Mouse (Mus musculus) limb, embryonic 12.5 days (tissue): ENCODE measurements around the gene Tmsb10. TPM values are rescaled to one million over a fixed set of nuclear protein-coding genes. Genes with fewer than 3 reads are reported as not detected.

ENCODE experiments used
- ATAC-seq: fragments of 200-750 bp; cut with Nextera tagmentation; 2 replicates; pipeline ENCODE4 v1.8.0; 2017; ENCODE audit warnings: low read depth, moderate TSS enrichment; ENCODE audit not compliant: insufficient number of reproducible peaks, insufficient read depth, low FRiP score, low TSS enrichment
- H3K27ac ChIP-seq: fragments of 300-500 bp; sonication (generic); 2 replicates; pipeline ENCODE4 v1.5.1; 2016; ENCODE audit warnings: mild to moderate bottlenecking, moderate library complexity
- H3K27me3 ChIP-seq: fragments of 300-500 bp; sonication (generic); 2 replicates; pipeline ENCODE4 v1.6.1; 2016; ENCODE audit warnings: mild to moderate bottlenecking, moderate library complexity
- H3K36me3 ChIP-seq: fragments of 300-500 bp; sonication (generic); 2 replicates; pipeline ENCODE4 v1.6.1; 2016; ENCODE audit warnings: mild to moderate bottlenecking, moderate library complexity
- H3K4me1 ChIP-seq: fragments of 300-500 bp; sonication (generic); replicated peaks from 2 replicates; pipeline ENCODE4 v1.6.1; 2016
- H3K4me2 ChIP-seq: fragments of 300-500 bp; sonication (generic); 2 replicates; pipeline ENCODE4 v1.6.1; 2016; ENCODE audit warnings: mild to moderate bottlenecking, moderate library complexity
- H3K4me3 ChIP-seq: fragments of 300-500 bp; sonication (generic); replicated peaks from 2 replicates; pipeline ENCODE4 v1.5.1; 2016; ENCODE audit warnings: mild to moderate bottlenecking
- H3K9ac ChIP-seq: fragments of 300-500 bp; sonication (generic); replicated peaks from 2 replicates; pipeline ENCODE4 v1.6.1; 2016; ENCODE audit warnings: mild to moderate bottlenecking, moderate library complexity
- H3K9me3 ChIP-seq: fragments of 300-500 bp; sonication (generic); 2 replicates; pipeline ENCODE4 v1.6.1; 2016; ENCODE audit warnings: mild to moderate bottlenecking, moderate library complexity
- WGBS: fragments of 180-500 bp; shearing (Covaris S2); methylation state at CpG from one replicate; pipeline ENCODE4 v1.1.7; 2016; 5-methylcytosine and 5-hydroxymethylcytosine counted together
- polyA plus RNA-seq: library from polyadenylated mRNA; unstranded; fragments of >200 nt; fragmentation: Nextera tagmentation; extraction: Ambion mirVana; gene quantifications from 2 replicates; pipeline ENCODE4 v1.2.1, GENCODE M21; 2016

Tmsb10 gene
- polyA plus RNA-seq, result 3,675 and 3,954 TPM in 2 replicates

DNA sequence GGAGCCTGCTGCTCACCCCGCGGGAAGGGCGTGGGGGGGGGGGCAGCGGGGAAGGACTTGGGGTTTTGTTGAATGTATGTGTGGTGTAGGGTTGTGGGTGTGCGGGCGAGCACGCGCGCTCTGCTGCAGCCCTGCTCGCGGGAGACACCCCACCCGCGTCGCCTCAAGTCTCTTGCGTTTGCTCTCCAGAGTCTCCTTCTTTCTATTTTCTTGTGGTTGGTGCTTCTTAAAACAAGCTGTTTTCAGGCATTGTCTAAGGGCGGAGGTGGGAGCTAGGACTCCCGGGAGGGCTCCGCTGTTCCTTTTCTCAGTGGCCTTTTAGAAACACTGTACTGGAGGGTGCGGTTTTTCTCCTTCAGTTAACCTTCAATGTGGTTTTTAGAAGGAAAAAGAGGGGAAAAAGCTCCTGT is at the start of gene Tmsb10:
Tmsb10 (minus strand) TSS at position 87 of the 410 bp plus-strand sequence.
- Histone ChIP-seq H3K27me3 (no peaks in the 10 kb centered on the region), H3K4me3 (peak within 1 kb of the TSS; percentile 89), H3K9me3 (no peaks in the 10 kb centered on the region), H3K9ac (peak within 1 kb of the TSS; percentile 99), H3K4me2 (peak within 1 kb of the TSS; percentile 81), H3K27ac (peak within 1 kb of the TSS; percentile 91), H3K4me1 (peaks cover 47% of the 10 kb centered on the region), H3K36me3 (no peaks in the 10 kb centered on the region; the same call in 1 of the 2 replicates)
- WGBS, result 0% methylated on average over 18 of the region's 19 CpGs
- peak; percentile 44; the same call in 1 of the 2 replicates for ATAC-seq

DNA sequence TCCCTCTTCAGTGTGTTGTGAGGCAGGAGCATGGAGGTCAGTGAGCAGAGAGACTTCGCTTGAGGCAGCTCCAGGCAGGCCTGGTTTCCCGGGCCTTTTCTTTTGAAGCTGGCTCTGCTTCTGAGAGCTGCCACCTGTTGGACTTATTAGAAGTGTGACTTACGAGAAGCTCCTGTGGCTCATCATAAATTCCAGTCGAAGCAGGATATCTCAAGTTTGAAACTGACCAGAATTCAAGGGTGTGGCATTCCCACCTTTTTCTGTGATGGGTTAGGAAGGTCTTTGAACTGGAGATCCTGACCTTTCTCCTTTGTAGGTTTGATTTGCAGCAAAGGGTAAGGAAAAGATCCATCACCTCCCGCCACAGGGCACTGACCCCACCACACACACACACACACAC is 45.1 kb upstream of the Tmsb10 start:
- H3K4me3 ChIP-seq, result no peak overlapping the region
- no peaks in the 10 kb centered on the region for H3K9me3 ChIP-seq
- H3K9ac ChIP-seq, result no peak overlapping the region
- H3K27me3 ChIP-seq, result 0 out of 2 replicates have a peak, but pooled peaks cover 4% of the 10 kb centered on the region
- no peak for ATAC-seq
- H3K4me2 ChIP-seq, result no peak overlapping the region
- no peaks in the 10 kb centered on the region for H3K4me1 ChIP-seq
- WGBS, result 48% methylated on average over 5 of the region's 5 CpGs
- no peaks in the 10 kb centered on the region for H3K36me3 ChIP-seq
- H3K27ac ChIP-seq, result no peak overlapping the region

DNA sequence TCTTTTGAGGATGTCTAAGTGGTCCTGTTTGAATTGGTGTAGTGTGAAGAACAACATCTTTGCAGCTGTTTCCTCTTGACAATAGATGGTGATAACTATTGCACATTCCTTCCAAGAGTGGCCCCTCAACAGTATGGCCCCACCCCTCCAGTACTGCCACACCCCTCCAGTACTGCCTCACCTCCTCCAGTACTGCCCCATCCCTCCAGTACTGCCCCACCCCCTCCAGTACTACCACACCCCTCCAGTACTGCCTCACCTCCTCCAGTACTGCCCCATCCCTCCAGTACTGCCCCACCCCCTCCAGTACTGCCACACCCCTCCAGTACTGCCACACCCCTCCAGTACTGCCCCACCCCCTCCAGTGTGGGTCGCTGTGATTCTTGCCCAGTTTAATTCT is 43.8 kb upstream of the Tmsb10 start:
- 0 out of 2 replicates have a peak, but pooled peaks cover 4% of the 10 kb centered on the region for H3K27me3 ChIP-seq
- H3K36me3 ChIP-seq, result no peaks in the 10 kb centered on the region
- no peaks in the 10 kb centered on the region for H3K9me3 ChIP-seq
- H3K9ac ChIP-seq, result no peak overlapping the region
- no peak for ATAC-seq
- H3K4me3 ChIP-seq, result no peak overlapping the region
- 58% methylated on average over 1 of the region's 1 CpGs for WGBS
- no peaks in the 10 kb centered on the region for H3K4me1 ChIP-seq
- H3K4me2 ChIP-seq, result no peak overlapping the region
- no peak overlapping the region for H3K27ac ChIP-seq

DNA sequence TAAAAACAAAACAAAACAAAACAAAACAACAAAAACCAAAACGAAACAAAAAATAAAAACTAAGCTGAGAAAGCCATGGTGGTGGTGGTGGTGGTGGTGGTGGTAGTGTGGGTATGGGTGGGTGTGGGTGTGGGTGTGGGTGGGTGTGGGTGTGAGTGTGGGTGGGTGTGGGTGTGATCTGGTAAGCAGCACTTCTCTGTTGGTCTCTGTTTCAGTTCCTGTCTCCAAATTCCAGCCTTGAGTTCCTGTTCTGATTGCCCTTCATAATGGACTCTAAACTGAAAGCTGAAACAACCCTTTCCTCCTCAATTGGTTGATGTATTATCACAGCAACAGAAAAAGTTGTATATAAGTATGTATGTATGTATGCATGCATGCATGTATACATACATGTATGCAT is 40.3 kb upstream of the Tmsb10 start:
- Histone ChIP-seq H3K9me3 (no peaks in the 10 kb centered on the region), H3K27ac (no peak overlapping the region), H3K4me2 (no peak overlapping the region), H3K4me1 (no peaks in the 10 kb centered on the region), H3K36me3 (no peaks in the 10 kb centered on the region), H3K9ac (no peak overlapping the region), H3K4me3 (no peak overlapping the region), H3K27me3 (0 out of 2 replicates have a peak, but pooled peaks cover 4% of the 10 kb centered on the region)
- WGBS, result 79% methylated on average over 1 of the region's 1 CpGs
- ATAC-seq, result no peak

DNA sequence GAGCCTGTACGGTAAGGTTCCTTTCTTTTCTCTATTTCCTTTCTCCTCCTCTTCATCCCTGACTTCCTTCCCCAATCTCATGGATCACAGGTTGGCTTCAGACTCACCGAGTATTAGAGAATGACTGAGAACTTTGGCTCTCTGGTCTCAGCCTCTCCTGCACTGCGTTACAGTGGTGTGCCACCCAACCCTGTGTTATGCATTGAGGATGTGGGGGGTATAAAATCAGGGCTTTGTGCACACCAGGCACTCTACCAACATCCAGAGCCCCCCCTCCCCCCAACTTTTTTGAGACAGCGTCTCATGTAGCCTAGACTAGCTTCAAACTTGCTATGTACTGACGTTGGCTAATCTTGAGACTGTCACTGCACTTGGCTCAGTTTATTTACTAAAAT is 35.1 kb upstream of the Tmsb10 start:
- WGBS, result 87% methylated on average over 5 of the region's 5 CpGs
- no peak for ATAC-seq
- Histone ChIP-seq H3K27me3 (no peaks in the 10 kb centered on the region), H3K36me3 (no peaks in the 10 kb centered on the region), H3K9me3 (no peaks in the 10 kb centered on the region), H3K4me1 (peaks cover 10% of the 10 kb centered on the region), H3K4me3 (no peak overlapping the region), H3K27ac (no peak overlapping the region), H3K4me2 (no peak overlapping the region), H3K9ac (no peak overlapping the region)

DNA sequence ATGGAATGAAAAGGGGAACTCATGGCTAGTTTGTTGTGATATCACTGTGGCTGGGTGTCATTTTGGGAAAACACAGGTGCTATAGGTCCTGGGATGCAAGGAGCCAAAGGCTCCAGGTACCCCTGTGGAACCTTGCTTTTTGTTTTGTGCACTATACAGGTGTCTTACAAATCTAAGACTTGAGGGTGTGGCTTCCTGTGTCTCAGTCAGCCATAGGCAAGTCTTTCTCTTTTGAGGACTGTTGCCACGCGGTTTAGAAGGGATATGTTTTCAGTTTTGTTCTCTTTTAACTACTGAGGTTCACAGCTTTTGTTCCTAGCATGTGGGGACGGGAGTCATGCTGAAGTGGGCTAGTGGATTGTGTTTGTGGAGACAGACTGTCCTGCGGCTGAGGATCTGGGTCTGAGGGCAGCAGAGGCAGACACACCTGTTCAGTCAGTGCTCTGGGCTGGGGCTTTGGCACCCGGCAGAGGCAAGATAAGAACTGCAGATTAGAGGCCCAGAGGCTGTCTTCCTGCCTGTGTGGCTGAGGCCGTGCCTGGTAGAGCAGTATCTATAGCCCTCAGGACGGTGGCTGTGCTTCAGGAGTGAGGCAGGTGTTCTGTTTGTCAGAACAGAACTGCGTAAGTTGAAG is 34.6 kb upstream of the Tmsb10 start:
- H3K27me3 ChIP-seq, result no peaks in the 10 kb centered on the region
- 68% methylated on average over 8 of the region's 8 CpGs for WGBS
- H3K4me2 ChIP-seq, result no peak overlapping the region
- H3K4me3 ChIP-seq, result no peak overlapping the region
- H3K4me1 ChIP-seq, result peaks cover 14% of the 10 kb centered on the region
- H3K9me3 ChIP-seq, result no peaks in the 10 kb centered on the region
- no peak for ATAC-seq
- H3K36me3 ChIP-seq, result no peaks in the 10 kb centered on the region
- H3K9ac ChIP-seq, result no peak overlapping the region
- no peak overlapping the region for H3K27ac ChIP-seq

DNA sequence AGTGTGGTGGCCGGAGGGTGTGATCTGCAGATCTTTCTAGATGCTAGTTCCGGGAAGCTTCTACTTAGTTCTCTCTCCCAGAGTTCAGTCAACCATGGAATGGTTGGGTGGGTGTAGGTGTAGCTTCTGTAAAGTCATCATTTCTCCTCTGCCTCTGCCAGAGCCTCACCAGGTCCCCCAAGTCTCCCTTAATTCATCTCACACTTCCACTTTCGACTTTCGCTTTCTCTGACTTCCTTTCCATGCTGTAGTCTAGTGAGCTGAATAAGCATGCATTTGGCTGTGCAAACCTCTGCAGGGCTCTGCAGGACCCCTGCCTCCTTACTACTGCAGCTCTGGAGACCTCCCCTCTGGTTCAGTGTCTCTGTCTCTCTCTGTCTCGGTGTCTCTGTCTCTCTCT is 31.7 kb upstream of the Tmsb10 start:
- no peaks in the 10 kb centered on the region for H3K36me3 ChIP-seq
- no peak overlapping the region for H3K9ac ChIP-seq
- ATAC-seq, result no peak
- no peaks in the 10 kb centered on the region for H3K27me3 ChIP-seq
- no peak overlapping the region for H3K27ac ChIP-seq
- H3K4me3 ChIP-seq, result no peak overlapping the region
- H3K4me2 ChIP-seq, result no peak overlapping the region
- WGBS, result 76% methylated on average over 5 of the region's 5 CpGs
- H3K9me3 ChIP-seq, result no peaks in the 10 kb centered on the region
- peaks cover 24% of the 10 kb centered on the region for H3K4me1 ChIP-seq

DNA sequence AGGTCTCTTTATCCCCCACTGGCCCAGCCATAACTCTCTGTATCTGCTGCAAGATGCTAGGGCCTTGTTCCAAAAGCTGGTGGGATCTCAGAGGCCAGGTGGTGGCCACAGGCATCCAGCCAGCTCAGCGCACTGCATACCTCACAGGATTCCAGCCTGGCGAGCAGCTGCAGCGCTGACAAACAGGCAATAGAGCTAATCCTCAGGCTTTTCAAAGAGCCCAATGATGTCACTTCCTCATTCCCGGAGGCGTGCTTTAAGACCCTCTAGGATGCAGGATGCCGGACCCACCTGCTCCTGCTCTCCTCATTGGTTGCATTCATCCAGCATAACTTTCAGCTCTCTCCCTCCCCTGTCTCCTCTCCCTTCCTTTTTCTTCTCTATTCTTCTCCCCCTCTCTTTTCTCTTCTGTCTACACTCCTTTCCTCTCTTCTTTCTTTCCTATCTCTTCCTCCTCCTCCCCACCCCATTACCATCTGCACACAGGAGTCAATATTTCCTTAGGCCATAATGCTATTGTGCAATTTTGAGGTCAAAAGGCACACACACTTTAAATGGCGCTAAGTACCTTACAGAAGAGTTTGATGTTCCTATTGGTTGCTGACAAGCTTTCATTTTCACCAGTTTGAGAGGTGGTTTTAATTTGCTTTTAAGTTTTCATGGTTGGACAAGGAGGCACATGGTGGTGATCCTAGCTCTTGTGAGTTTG is 30.6 kb upstream of the Tmsb10 start:
- 21% methylated on average over 7 of the region's 7 CpGs for WGBS
- H3K4me1 ChIP-seq, result peaks cover 24% of the 10 kb centered on the region
- peak; percentile 89 for ATAC-seq
- H3K4me3 ChIP-seq, result no peak overlapping the region
- H3K36me3 ChIP-seq, result no peaks in the 10 kb centered on the region
- 0 out of 2 replicates have a peak overlapping the region, but pooled peaks have one; percentile 35 for H3K27ac ChIP-seq
- no peaks in the 10 kb centered on the region for H3K9me3 ChIP-seq
- no peak overlapping the region for H3K9ac ChIP-seq
- H3K27me3 ChIP-seq, result no peaks in the 10 kb centered on the region
- H3K4me2 ChIP-seq, result 0 out of 2 replicates have a peak overlapping the region, but pooled peaks have one; percentile 13

DNA sequence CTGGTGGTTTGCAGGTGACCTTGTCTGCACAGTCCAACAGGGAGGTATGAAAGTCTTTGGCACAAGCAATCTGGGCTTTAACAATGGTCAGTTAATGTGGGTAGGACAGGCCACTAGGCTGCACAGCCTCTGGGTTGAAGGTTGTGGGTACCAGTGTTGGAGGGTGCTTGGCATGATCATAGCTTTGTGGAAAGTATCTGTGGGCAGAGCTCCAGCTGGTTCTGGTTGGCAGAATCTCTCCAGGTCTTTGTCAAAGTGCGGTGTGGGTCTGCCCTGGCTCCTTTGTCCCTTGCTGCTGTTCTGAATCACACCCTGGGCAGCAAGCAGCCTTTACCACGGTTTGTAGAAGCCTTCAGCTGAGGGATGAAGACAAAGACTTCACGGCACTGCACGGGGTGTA is 24.0 kb upstream of the Tmsb10 start:
- Histone ChIP-seq H3K27ac (no peak overlapping the region), H3K4me3 (no peak overlapping the region), H3K9me3 (no peaks in the 10 kb centered on the region), H3K4me2 (no peak overlapping the region), H3K9ac (no peak overlapping the region), H3K4me1 (peaks cover 31% of the 10 kb centered on the region), H3K27me3 (no peaks in the 10 kb centered on the region), H3K36me3 (no peaks in the 10 kb centered on the region)
- WGBS, result 81% methylated on average over 4 of the region's 4 CpGs
- no peak for ATAC-seq

DNA sequence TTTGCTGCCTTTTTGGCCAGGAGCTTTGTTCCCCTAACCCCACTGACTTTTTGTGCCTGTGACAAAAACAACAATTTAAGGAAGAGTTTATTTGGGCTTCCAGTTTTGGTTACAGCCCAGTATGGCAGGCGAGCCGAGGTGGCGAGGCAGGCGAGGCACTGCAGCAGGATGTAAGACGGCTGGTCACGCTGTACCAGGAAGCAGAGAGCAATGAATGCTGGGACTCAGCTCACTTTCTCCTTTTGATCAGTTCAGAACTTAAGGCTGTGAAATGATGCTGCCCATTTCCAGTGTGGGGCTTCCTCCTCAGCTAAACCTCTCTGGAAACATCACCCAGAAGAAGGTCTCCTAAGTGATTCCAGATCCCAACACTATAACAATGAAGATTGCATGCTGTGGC is 23.3 kb upstream of the Tmsb10 start:
- 41% methylated on average over 6 of the region's 6 CpGs for WGBS
- Histone ChIP-seq H3K4me3 (no peak overlapping the region), H3K4me2 (peak overlapping the region; percentile 23; the same call in 1 of the 2 replicates)

DNA sequence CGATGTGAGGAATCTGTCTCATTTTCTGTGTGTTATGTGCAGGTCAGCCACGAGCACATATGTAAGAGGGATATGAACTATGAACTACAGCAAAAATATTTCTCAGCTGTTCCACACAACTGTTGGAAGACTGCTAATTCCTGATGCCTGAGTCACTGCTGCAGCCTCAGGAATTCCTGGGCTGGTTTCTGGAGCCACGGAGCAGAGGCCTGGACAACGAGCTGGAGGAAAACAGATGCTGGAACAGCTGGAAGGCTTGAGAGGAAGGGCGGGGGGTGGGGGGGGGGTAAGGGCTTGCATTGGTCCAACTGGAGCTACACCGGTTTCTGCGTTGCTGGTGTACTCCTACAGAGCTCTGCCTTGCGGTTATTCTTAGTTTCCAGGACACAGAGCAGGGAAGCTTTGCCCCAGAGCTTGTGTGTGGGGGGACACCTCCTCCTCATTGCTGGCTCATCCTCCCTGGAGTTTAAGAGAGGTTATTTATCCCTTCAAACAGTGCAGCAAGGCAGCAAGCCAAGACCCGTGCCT is 22.6 kb upstream of the Tmsb10 start:
- Histone ChIP-seq H3K36me3 (no peaks in the 10 kb centered on the region), H3K4me1 (peaks cover 23% of the 10 kb centered on the region), H3K9ac (no peak overlapping the region), H3K27me3 (no peaks in the 10 kb centered on the region), H3K9me3 (no peaks in the 10 kb centered on the region), H3K4me2 (peak overlapping the region; percentile 23; the same call in 1 of the 2 replicates), H3K27ac (peak overlapping the region; percentile 84), H3K4me3 (no peak overlapping the region)
- ATAC-seq, result peak; percentile 85
- 20% methylated on average over 9 of the region's 9 CpGs for WGBS

More for the DNA sequence above, 23.3 kb upstream of the Tmsb10 start:
- Histone ChIP-seq H3K9me3 (no peaks in the 10 kb centered on the region), H3K27me3 (no peaks in the 10 kb centered on the region), H3K4me1 (peaks cover 26% of the 10 kb centered on the region), H3K9ac (no peak overlapping the region), H3K36me3 (no peaks in the 10 kb centered on the region), H3K27ac (peak overlapping the region; percentile 84; the same call in 1 of the 2 replicates)
- no peak for ATAC-seq
